Mouse (Mus musculus) forelimb bud, embryonic 11.5 days (tissue): ENCODE data around the gene Psmb3.
"Not testable (repeated sequence)": the region's sequence is repeated elsewhere in the genome, so short reads cannot be mapped to it uniquely, and the experiment has no call there.

Source experiments
- DNase-seq: peaks from one replicate; pipeline ENCODE4 v3.0.0-alpha.2; 2012; ENCODE audit warnings: low read depth, low spot score

The Psmb3 gene

GRCm38 (mm10) chr11:97703039-97703826 lies at the start of gene Psmb3:
TSS of gene Psmb3 (plus strand) at chr11:97703399.
- peak; percentile 100 for DNase-seq

- no peak for DNase-seq
Measured at GRCm38 (mm10) chr11:97654210-97654609, 49.0 kb upstream of the Psmb3 start.

GRCm38 (mm10) chr11:97656269-97656971 lies 46.8 kb upstream of the Psmb3 start:
- no peak for DNase-seq

DNA sequence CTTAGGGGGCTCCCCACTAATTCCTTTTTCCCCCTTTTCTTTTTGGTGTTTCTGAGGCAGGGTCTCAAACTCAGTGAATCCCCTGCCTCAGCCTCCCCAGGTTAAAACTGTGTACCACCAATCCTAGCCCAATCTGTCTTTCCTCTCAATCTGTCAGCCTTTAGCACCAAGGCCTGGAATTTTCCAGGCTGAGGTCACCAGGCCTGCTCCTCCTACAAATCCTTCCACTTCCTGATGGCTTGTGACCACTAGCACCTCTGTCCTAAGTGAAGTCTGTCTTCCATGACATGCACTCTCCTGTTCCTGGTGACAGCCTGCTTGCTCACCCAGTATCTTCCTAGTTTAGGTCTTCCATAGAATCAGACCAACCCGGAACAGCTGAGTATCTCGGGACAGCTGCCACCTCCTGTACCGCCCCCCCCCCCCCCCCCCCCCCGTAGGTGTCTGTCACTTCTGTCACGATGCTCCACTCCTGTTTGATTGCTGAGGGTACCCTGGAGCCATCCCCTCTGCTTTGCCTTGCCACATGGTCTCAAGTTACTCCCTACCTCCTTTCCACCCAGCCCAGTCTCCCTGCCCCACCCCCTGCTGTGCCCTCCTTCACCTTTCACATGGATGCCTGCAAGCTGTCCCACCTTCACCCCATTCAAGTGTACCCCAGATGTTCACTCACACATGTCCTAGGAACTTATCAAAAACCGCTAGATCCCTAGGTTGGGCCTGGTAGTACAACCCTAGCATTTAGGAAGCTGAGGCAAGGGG lies 45.8 kb upstream of the Psmb3 start:
- no peak for DNase-seq

GRCm38 (mm10) chr11:97657967-97658366 lies 45.2 kb upstream of the Psmb3 start:
- DNase-seq = not testable (repeated sequence)

DNA sequence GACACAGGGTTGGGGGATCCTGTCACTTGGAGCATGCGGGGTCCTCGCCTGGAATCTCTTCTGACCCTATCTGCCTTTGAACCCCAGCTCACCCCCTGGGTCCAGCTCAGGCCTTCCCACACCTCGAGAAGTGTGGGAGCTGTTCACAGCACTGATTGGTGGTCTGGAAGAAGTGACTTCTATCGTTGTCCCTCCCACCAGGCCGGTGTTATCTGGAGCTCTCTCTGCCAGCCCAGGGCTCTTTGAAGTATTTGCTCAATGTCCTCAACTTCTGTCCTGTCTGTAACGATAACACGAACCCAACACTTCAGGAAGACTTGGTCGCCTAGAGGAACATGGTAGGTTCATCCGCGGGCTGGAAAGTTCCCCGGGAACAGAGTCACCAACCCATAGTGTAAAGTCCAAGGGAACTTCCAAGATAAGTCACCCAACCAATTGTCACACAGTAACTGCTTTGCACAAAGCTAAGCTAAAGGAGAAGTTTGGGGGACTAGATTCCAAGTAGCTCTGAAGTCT lies 44.4 kb upstream of the Psmb3 start:
- DNase-seq = no peak

GRCm38 (mm10) chr11:97659267-97659989 lies 43.8 kb upstream of the Psmb3 start:
- no peak for DNase-seq

DNA sequence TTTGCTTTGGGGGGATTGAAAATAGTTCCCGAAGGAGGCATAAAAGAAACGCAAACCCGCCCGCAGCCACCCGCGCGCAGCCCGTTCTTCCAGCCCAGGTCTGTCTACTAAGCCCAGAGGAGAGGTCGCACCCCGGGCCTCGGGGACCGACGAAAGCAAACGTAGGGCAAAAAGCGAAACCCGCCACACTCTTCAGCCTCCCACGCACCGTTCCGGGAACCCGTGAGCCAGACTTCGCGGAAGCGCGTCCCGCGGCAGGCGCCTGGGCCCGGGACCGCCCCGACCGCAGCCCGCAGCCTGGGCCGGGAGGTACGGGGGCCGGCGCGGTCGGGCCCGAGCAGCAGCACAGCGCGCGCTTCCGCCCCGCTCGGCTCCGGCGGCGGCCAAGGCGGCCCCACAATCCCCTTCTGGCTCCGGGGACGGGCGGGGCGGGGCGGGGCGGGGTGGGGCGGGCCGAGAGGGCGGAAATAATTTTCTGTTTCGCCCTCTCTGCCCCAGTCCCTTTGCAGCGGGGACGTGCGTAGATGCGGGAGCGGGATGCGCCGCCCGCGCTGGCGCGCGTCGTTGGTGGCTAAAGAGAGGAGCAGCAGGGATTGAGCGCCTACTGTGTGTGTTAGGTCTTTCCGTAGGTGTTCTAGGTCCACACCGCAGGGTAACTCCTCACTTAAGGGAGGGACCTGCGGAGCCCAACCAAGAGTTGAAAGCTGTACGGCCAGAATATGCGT lies 43.0 kb upstream of the Psmb3 start:
- DNase-seq = peak; percentile 52

DNA sequence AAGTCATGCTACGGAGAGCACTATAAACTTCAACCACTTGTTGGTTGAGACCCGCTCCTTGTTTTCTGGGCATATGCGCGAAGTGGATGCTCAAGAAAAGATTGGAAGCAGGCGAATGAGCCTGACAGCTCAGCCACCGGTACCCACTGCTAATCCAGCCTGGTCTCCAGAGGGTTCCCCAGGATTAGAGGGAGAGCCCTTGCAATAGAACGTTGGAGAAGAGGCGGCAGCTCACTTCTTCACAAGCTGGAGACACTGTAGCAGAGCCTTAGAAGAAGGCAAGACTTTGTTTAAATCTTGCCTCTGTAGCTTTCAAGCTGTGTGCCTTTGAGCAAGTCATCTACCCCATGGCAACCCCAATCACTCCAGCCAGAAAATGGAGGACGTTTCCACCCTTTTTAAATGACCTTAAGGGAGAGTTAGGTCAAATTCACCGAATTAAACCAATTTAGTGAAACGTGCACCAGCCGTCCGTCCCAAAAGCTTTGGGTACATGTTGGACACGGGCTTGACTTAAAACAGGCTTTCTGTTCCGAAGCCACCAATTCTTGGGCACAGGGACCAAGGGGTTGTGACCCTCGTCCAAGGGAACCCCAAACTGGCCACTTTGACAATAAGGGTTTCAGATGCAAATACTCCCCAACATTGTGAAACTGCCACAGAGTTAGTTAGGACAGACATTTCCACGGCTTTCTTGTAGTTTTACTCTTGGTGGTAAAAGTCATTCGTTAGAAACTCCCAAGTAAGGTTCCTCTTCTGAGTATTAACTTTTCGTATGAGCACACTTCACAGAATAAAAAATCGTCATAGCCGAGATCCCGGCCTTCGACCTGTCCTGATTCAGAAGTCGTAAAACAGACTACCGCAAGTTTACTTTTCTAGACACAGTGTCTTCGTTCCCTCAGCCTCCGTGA lies 42.2 kb upstream of the Psmb3 start:
- DNase-seq = no peak

- peak; percentile 50 for DNase-seq
Measured at GRCm38 (mm10) chr11:97661648-97662133, 41.5 kb upstream of the Psmb3 start.

GRCm38 (mm10) chr11:97662207-97662892 lies 40.8 kb upstream of the Psmb3 start:
- DNase-seq = peak; percentile 59

- DNase-seq = peak; percentile 76
Measured at GRCm38 (mm10) chr11:97662893-97663527, 40.2 kb upstream of the Psmb3 start, which contains the start of gene Mllt6. TSS of gene Mllt6 (plus strand) at chr11:97663414.

DNA sequence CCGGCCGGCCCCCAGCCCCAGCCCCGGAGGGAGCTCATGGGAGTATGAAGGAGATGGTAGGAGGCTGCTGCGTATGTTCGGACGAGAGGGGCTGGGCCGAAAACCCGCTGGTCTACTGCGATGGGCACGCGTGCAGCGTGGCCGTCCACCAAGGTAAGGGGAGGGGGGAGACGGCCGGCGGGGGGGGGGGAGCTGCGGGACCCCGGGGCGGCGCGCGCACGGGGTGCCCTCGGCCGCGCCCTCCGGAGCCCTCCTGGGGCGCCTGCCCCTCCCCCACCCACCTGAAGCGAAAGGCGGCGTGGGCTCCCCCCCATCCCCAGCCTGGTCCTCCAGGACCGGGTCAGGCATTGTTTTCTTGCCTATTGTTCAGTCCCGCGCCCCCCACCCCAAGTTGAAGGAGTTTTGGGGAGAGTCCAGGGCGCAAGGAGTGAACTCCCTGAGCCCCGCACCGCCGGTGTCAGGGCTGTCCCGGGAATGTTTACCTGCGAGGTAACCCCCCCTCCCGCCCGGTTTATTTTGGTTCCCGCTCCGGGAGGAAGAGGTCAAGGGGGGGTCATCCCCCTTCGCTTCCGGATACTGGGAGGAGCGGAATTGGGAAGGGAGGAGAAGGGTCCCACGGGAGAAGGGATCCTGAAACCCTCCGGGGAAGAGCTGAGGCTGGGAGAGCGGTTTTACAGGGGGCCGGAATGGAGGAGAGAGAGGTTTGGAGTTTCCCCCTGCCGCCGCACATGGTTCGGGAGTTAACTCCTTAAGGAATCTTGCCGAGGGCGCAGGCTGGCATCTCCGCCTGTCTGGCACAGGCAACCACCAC lies 39.5 kb upstream of the Psmb3 start:
- peak; percentile 49 for DNase-seq

GRCm38 (mm10) chr11:97664339-97664665 lies 38.9 kb upstream of the Psmb3 start:
- DNase-seq = no peak

DNA sequence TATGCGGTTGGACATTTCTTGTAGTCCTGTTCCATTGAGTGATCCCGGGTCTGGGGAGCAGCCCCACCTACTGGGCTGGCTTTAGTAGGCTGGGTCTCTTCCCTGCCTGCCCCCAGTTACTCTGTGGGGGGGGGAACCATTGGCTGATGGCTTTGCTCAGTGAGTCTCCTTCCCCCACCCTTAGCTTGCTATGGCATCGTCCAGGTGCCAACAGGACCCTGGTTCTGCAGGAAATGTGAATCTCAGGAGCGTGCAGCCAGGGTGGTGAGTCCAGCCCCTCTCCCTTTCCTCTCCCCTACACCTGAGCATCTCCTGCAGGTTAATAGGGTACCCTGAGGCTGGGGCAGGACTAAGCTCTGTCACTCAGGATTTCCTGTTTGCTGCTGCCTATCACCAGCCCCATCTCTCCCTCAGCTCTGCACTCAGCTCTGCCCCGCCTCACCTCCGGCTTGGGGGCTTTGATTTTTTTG lies 38.4 kb upstream of the Psmb3 start:
- DNase-seq = no peak

DNA sequence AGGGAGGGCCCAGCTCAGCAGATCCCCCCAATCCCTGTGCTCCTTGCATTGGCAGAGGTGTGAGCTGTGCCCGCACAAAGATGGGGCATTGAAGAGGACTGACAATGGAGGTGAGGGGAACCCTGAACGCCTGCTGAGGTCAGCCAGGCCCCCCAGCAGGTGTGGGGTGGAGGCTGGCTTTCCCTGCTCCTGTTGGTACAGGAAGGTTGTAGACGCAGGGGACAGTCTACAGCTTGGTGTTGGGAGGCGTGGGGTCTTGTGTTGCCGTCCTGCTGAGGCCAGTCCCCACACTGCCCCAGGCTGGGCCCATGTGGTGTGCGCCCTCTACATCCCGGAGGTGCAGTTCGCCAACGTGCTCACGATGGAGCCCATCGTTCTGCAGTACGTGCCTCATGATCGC lies 37.8 kb upstream of the Psmb3 start:
- no peak for DNase-seq

DNA sequence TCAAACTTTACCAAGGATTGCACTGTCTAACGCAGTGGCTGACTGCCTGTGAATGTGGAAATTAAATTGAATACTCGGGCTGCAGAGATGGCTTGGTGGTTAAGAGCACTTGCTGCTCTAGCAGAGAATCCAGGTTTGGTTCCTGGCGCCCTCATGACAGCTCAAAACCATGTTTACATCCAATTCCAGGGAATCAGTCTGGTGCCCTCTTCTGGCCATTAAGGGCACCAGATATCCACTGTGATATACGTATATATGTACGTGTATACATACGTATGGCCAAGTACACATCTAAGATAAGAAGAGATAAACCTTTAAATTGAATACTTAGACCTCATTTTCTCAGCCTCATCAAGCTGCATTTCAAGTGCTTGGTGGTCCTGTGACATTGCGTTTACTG lies 37.0 kb upstream of the Psmb3 start:
- DNase-seq = no peak
